Mouse (Mus musculus): ENCODE results near the gene Mvb12a. TPM values are rescaled to one million over a fixed set of nuclear protein-coding genes. Genes with fewer than 3 reads are reported as not detected.

Mvb12a gene
- polyA plus RNA-seq, 1 experiment: 55.1 TPM

DNA sequence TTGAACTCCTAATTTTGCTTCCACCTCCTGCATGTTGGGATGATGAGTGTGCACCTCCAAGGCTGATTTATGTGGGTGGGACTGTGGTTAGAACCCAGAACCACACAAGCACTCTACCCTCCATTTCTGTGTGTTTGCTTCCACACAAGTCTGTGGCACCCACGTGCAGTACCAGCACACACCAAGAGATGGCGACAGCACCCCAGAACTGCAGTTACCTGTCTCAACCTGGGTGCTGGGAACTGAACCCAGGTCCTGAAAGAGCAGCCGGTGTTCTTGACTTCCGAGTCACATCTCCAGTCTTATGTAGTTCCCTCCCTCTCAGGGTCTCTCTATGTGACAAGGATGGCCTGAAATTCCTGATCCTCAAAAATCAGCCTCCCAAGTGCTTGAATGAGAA is 21.3 kb downstream of the Mvb12a start:
- H3K27me3 ChIP-seq (ENCODE audit: control insufficient read depth, insufficient read depth, low read length): no peaks in the 10 kb centered on the region
- no peak overlapping the region for H3K27ac ChIP-seq (ENCODE audit: control insufficient read depth, insufficient read depth, low read depth, low read length)
- H3K4me1 ChIP-seq (ENCODE audit: control insufficient read depth, insufficient read depth, low read length): peaks cover 23% of the 10 kb centered on the region
- H3K4me3 ChIP-seq (ENCODE audit: control insufficient read depth, low read depth, low read length): no peak overlapping the region
- no peaks in the 10 kb centered on the region for H3K36me3 ChIP-seq (ENCODE audit: control insufficient read depth, insufficient read depth, low read length)
- TF ChIP-seq POLR2A (IDR thresholded peaks at IDR 0.05; ENCODE audit: control insufficient read depth, low read depth, low read length): no peak
- peak; percentile 36; the same call in 1 of the 2 replicates for TF ChIP-seq CTCF (IDR thresholded peaks at IDR 0.05; ENCODE audit: control insufficient read depth, insufficient read depth, insufficient replicate concordance, low read depth, low read length)

DNA sequence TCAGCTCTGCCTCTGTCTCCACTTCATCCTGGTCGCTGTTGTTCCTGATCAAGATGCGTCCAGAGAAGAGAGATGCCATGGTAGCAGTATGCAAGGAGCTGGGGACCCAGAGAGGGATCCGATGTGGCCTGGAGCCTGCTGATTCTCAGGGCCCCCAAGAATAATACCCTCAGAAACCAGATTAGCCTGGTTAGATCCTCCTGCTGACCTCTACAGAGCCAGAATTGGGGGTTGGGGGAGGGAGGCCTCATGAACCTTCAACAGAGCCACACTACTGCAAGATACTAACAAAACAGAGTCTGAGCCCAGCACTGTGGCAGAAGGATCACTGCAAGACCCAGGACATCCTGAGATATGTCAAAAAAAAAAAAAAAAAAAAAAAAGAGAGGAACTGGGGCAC is 23.8 kb downstream of the Mvb12a start, which contains the start of gene Nxnl1:
Gene Nxnl1 (minus strand): TSS at position 101 of the 400 bp plus-strand sequence.
- Histone ChIP-seq H3K27ac (ENCODE audit: control insufficient read depth, insufficient read depth, low read depth, low read length) (peak within 1 kb of the TSS; percentile 80), H3K27me3 (ENCODE audit: control insufficient read depth, insufficient read depth, low read length) (no peaks in the 10 kb centered on the region), H3K36me3 (ENCODE audit: control insufficient read depth, insufficient read depth, low read length) (no peaks in the 10 kb centered on the region), H3K4me1 (ENCODE audit: control insufficient read depth, insufficient read depth, low read length) (peaks cover 35% of the 10 kb centered on the region), H3K4me3 (ENCODE audit: control insufficient read depth, low read depth, low read length) (no peak within 1 kb of the TSS)
- TF ChIP-seq CTCF (IDR thresholded peaks at IDR 0.05; ENCODE audit: control insufficient read depth, insufficient read depth, insufficient replicate concordance, low read depth, low read length): no peak
- no peak for TF ChIP-seq POLR2A (IDR thresholded peaks at IDR 0.05; ENCODE audit: control insufficient read depth, low read depth, low read length)

GRCm38 (mm10) chr8:71567587-71567986 is 24.9 kb downstream of the Mvb12a start:
- Histone ChIP-seq H3K4me3 (ENCODE audit: control insufficient read depth, low read depth, low read length) (no peak overlapping the region), H3K36me3 (ENCODE audit: control insufficient read depth, insufficient read depth, low read length) (no peaks in the 10 kb centered on the region), H3K27me3 (ENCODE audit: control insufficient read depth, insufficient read depth, low read length) (no peaks in the 10 kb centered on the region), H3K4me1 (ENCODE audit: control insufficient read depth, insufficient read depth, low read length) (peaks cover 36% of the 10 kb centered on the region), H3K27ac (ENCODE audit: control insufficient read depth, insufficient read depth, low read depth, low read length) (peak overlapping the region; percentile 80)
- TF ChIP-seq CTCF (IDR thresholded peaks at IDR 0.05; ENCODE audit: control insufficient read depth, insufficient read depth, insufficient replicate concordance, low read depth, low read length) (no peak), POLR2A (IDR thresholded peaks at IDR 0.05; ENCODE audit: control insufficient read depth, low read depth, low read length) (no peak)

DNA sequence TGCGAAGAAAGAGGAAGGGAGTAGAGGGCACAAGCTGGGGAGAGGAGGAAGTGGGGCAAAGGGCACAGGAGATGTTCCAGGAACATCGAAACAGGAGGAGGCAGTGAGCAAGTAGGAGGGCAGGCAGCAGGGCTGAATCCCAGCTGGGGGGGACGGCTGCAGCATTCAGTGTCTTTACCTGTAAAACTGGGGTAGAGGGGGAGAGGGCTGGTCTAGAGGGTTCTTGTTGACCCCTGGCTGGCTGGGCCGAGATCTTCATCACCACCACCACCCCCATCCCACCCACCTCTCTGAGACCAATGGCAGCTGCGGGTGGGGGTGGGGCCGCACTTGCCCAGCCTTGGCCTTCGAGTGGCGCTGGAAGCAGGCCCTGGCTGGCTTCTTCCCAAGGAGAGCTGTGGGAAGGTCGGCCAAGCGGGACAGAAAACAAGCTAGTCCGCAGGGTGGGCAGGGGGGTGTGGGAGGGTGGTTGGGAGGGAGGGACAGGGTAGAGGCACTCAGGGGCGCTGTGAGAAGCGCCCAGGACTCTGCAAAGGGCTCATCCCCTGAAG is 25.7 kb downstream of the Mvb12a start, which contains the start of gene Slc27a1:
Gene Slc27a1 (plus strand): TSS at position 496 of the 551 bp plus-strand sequence.
- Histone ChIP-seq H3K27ac (ENCODE audit: control insufficient read depth, insufficient read depth, low read depth, low read length) (peak within 1 kb of the TSS; percentile 94), H3K4me3 (ENCODE audit: control insufficient read depth, low read depth, low read length) (peak within 1 kb of the TSS; percentile 98), H3K27me3 (ENCODE audit: control insufficient read depth, insufficient read depth, low read length) (no peaks in the 10 kb centered on the region), H3K4me1 (ENCODE audit: control insufficient read depth, insufficient read depth, low read length) (peaks cover 27% of the 10 kb centered on the region), H3K36me3 (ENCODE audit: control insufficient read depth, insufficient read depth, low read length) (no peaks in the 10 kb centered on the region)
- TF ChIP-seq POLR2A (IDR thresholded peaks at IDR 0.05; ENCODE audit: control insufficient read depth, low read depth, low read length) (peak; percentile 40; the same call in 1 of the 2 replicates), CTCF (IDR thresholded peaks at IDR 0.05; ENCODE audit: control insufficient read depth, insufficient read depth, insufficient replicate concordance, low read depth, low read length) (no peak)

DNA sequence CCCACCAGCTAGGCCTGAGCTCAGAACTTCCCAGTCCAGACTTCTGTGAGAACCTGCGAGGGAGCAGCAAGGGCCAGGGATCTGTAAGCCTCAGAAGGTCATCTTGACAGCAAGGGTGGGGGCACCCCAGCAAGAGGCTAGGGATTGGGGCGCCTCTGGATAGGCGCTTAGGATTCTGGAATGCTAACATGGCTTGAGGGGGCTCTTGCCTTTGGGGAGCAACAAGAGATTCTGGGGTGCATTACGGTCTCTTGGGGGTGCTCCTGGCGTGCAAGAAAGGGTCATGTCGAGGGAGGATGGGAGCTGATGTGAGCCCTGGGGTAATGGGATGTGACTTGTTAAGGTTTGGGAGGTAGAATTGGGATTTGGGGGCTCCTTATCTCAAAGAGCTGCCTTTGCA is 26.2 kb downstream of the Mvb12a start:
- Histone ChIP-seq H3K27me3 (ENCODE audit: control insufficient read depth, insufficient read depth, low read length) (no peaks in the 10 kb centered on the region), H3K36me3 (ENCODE audit: control insufficient read depth, insufficient read depth, low read length) (no peaks in the 10 kb centered on the region), H3K4me3 (ENCODE audit: control insufficient read depth, low read depth, low read length) (peak overlapping the region; percentile 98), H3K4me1 (ENCODE audit: control insufficient read depth, insufficient read depth, low read length) (peaks cover 27% of the 10 kb centered on the region), H3K27ac (ENCODE audit: control insufficient read depth, insufficient read depth, low read depth, low read length) (peak overlapping the region; percentile 94)
- TF ChIP-seq CTCF (IDR thresholded peaks at IDR 0.05; ENCODE audit: control insufficient read depth, insufficient read depth, insufficient replicate concordance, low read depth, low read length) (no peak), POLR2A (IDR thresholded peaks at IDR 0.05; ENCODE audit: control insufficient read depth, low read depth, low read length) (no peak)

GRCm38 (mm10) chr8:71569366-71570290 is 26.9 kb downstream of the Mvb12a start:
- peaks cover 27% of the 10 kb centered on the region for H3K4me1 ChIP-seq (ENCODE audit: control insufficient read depth, insufficient read depth, low read length)
- H3K27ac ChIP-seq (ENCODE audit: control insufficient read depth, insufficient read depth, low read depth, low read length): peak overlapping the region; percentile 94
- no peaks in the 10 kb centered on the region for H3K36me3 ChIP-seq (ENCODE audit: control insufficient read depth, insufficient read depth, low read length)
- TF ChIP-seq POLR2A (IDR thresholded peaks at IDR 0.05; ENCODE audit: control insufficient read depth, low read depth, low read length) (peak; percentile 61), CTCF (IDR thresholded peaks at IDR 0.05; ENCODE audit: control insufficient read depth, insufficient read depth, insufficient replicate concordance, low read depth, low read length) (no peak)
- H3K4me3 ChIP-seq (ENCODE audit: control insufficient read depth, low read depth, low read length): peak overlapping the region; percentile 98
- H3K27me3 ChIP-seq (ENCODE audit: control insufficient read depth, insufficient read depth, low read length): no peaks in the 10 kb centered on the region

- TF ChIP-seq POLR2A (IDR thresholded peaks at IDR 0.05; ENCODE audit: control insufficient read depth, low read depth, low read length) (peak; percentile 36; the same call in 1 of the 2 replicates), CTCF (IDR thresholded peaks at IDR 0.05; ENCODE audit: control insufficient read depth, insufficient read depth, insufficient replicate concordance, low read depth, low read length) (no peak)
- H3K27ac ChIP-seq (ENCODE audit: control insufficient read depth, insufficient read depth, low read depth, low read length): peak overlapping the region; percentile 94
- H3K4me1 ChIP-seq (ENCODE audit: control insufficient read depth, insufficient read depth, low read length): peaks cover 27% of the 10 kb centered on the region
- H3K36me3 ChIP-seq (ENCODE audit: control insufficient read depth, insufficient read depth, low read length): no peaks in the 10 kb centered on the region
- H3K4me3 ChIP-seq (ENCODE audit: control insufficient read depth, low read depth, low read length): peak overlapping the region; percentile 98
- H3K27me3 ChIP-seq (ENCODE audit: control insufficient read depth, insufficient read depth, low read length): no peaks in the 10 kb centered on the region
Observed at GRCm38 (mm10) chr8:71570291-71570954, 27.7 kb downstream of the Mvb12a start.
